Mouse (Mus musculus) urinary bladder, adult 2 months (tissue): ENCODE data around the gene Sirt3. TPM values are rescaled to one million over a fixed set of nuclear protein-coding genes. Genes with fewer than 3 reads are reported as not detected.

Experiments
- polyA plus RNA-seq: library from polyadenylated mRNA; depleted of rRNA; stranded (reverse); fragments of >200 nt; gene quantifications from 2 replicates; pipeline ENCODE4 v1.2.3, GENCODE M21; 2012; rRNA removed

The Sirt3 gene
- polyA plus RNA-seq, 1 experiment, result 38.5 TPM

Other genes starting within 250 kb of the Sirt3 start
- not detected in 2 replicates for gene Olfr53, start 235.9 kb downstream of the Sirt3 start, polyA plus RNA-seq
- gene Olfr539, start 222.4 kb downstream of the Sirt3 start, polyA plus RNA-seq, result under 0.01 TPM in 1 of 2 replicates, not detected in the other
- not detected in 2 replicates for gene Olfr45, start 200.4 kb downstream of the Sirt3 start, polyA plus RNA-seq
- gene Olfr541, start 185.0 kb downstream of the Sirt3 start, polyA plus RNA-seq, result not detected in 2 replicates
- 45.5 and 70.4 TPM in 2 replicates for gene Cyp2e1, start 118.6 kb downstream of the Sirt3 start, polyA plus RNA-seq
- gene Syce1, start 94.5 kb downstream of the Sirt3 start, polyA plus RNA-seq, result 0.10 and 0.18 TPM in 2 replicates
- gene Zfp941, start 60.1 kb downstream of the Sirt3 start, polyA plus RNA-seq, result 0.45 and 0.71 TPM in 2 replicates
- gene Urah, start 47.3 kb downstream of the Sirt3 start, polyA plus RNA-seq, result 43.7 and 48.7 TPM in 2 replicates
- gene Scgb1c1, start 36.8 kb downstream of the Sirt3 start, polyA plus RNA-seq, result not detected in 2 replicates
- gene Odf3, start 34.5 kb downstream of the Sirt3 start, polyA plus RNA-seq, result 0.06 TPM in 1 of 2 replicates, not detected in the other
- not detected in 2 replicates for gene Gm45785, start 26.0 kb downstream of the Sirt3 start, polyA plus RNA-seq
- 74.7 and 77.1 TPM in 2 replicates for gene Ric8a, start 25.4 kb downstream of the Sirt3 start, polyA plus RNA-seq
- gene Bet1l, start 24.7 kb downstream of the Sirt3 start, polyA plus RNA-seq, result 35.9 and 46.2 TPM in 2 replicates
- gene Psmd13, start 341 bp downstream of the Sirt3 start, polyA plus RNA-seq, result 77.9 and 79.2 TPM in 2 replicates
- 3.9 and 4.4 TPM in 2 replicates for gene Cox8b, start 18.1 kb upstream of the Sirt3 start, polyA plus RNA-seq
- not detected in 2 replicates for gene Nlrp6, start 38.6 kb upstream of the Sirt3 start, polyA plus RNA-seq
- gene Pgghg, start 59.1 kb upstream of the Sirt3 start, polyA plus RNA-seq, result 41.5 and 49.5 TPM in 2 replicates
- 1.3 and 1.7 TPM in 2 replicates for gene Ifitm5, start 68.0 kb upstream of the Sirt3 start, polyA plus RNA-seq
- not detected in 2 replicates for gene Gm45717, start 73.6 kb upstream of the Sirt3 start, polyA plus RNA-seq
- gene Ifitm2, start 73.7 kb upstream of the Sirt3 start, polyA plus RNA-seq, result 860 and 924 TPM in 2 replicates
- 240 and 346 TPM in 2 replicates for gene Ifitm1, start 84.9 kb upstream of the Sirt3 start, polyA plus RNA-seq
- 596 and 696 TPM in 2 replicates for gene Ifitm3, start 128.5 kb upstream of the Sirt3 start, polyA plus RNA-seq
- 7.5 and 8.8 TPM in 2 replicates for gene Ifitm6, start 135.6 kb upstream of the Sirt3 start, polyA plus RNA-seq
- not detected in 2 replicates for gene Gm17387, start 146.8 kb upstream of the Sirt3 start, polyA plus RNA-seq
- 0.45 and 0.55 TPM in 2 replicates for gene B4galnt4, start 178.8 kb upstream of the Sirt3 start, polyA plus RNA-seq
- 26.5 and 27.7 TPM in 2 replicates for gene Pkp3, start 195.9 kb upstream of the Sirt3 start, polyA plus RNA-seq
- gene Sigirr, start 218.3 kb upstream of the Sirt3 start, polyA plus RNA-seq, result 13.8 and 15.0 TPM in 2 replicates
- gene Ano9, start 235.5 kb upstream of the Sirt3 start, polyA plus RNA-seq, result 7.5 and 13.7 TPM in 2 replicates
- 25.6 and 27.7 TPM in 2 replicates for gene Ptdss2, start 240.1 kb upstream of the Sirt3 start, polyA plus RNA-seq